Mouse (Mus musculus) erythroblast, embryonic 14.5 days (primary cell): Measurements from ENCODE around the gene Hnrnpa3.

Source experiments
- GATA1 ChIP-seq: IDR thresholded peaks from 2 replicates; pipeline ENCODE4 v1.6.1; 2012; ENCODE audit warnings: low read length, inconsistent platforms, mixed read lengths
- TAL1 ChIP-seq: IDR thresholded peaks from 3 replicates; pipeline ENCODE4 v1.6.1; 2012; ENCODE audit warnings: low read length, inconsistent platforms, mixed read lengths

- TF ChIP-seq GATA1 (no peak), TAL1 (no peak)
Measured at GRCm38 (mm10) chr2:75695676-75696350, 36.8 kb downstream of the Hnrnpa3 start.
